Mouse (Mus musculus) forebrain, embryonic 16.5 days (tissue): ENCODE data around the gene Kat7. TPM values are rescaled to one million over a fixed set of nuclear protein-coding genes. Genes with fewer than 3 reads are reported as not detected.
A peak's percentile ranks its signal among the peaks of the same experiment; 100 is the strongest.

Experiments
- ATAC-seq: fragments of 200-750 bp; cut with Nextera tagmentation; 2 replicates; pipeline ENCODE4 v1.8.0; 2017; ENCODE audit warnings: mild to moderate bottlenecking, moderate library complexity
- H3K27ac ChIP-seq: fragments of 300-500 bp; sonication (generic); 2 replicates; pipeline ENCODE4 v1.5.1; 2014; ENCODE audit warnings: low read length, control low read depth
- H3K27me3 ChIP-seq: fragments of 300-500 bp; sonication (generic); replicated peaks from 2 replicates; pipeline ENCODE4 v1.6.1; 2014; ENCODE audit warnings: low read length; ENCODE audit not compliant: control insufficient read depth, insufficient read depth
- H3K36me3 ChIP-seq: fragments of 300-500 bp; sonication (generic); 2 replicates; pipeline ENCODE4 v1.6.1; 2014; ENCODE audit not compliant: control insufficient read depth, insufficient read depth
- H3K4me1 ChIP-seq: fragments of 300-500 bp; sonication (generic); replicated peaks from 2 replicates; pipeline ENCODE4 v1.6.1; 2014; ENCODE audit warnings: low read length; ENCODE audit not compliant: control insufficient read depth, insufficient read depth
- H3K4me2 ChIP-seq: fragments of 300-500 bp; sonication (generic); 2 replicates; pipeline ENCODE4 v1.6.1; 2014; ENCODE audit warnings: mild to moderate bottlenecking, low read length, control low read depth
- H3K4me3 ChIP-seq: fragments of 300-500 bp; sonication (generic); replicated peaks from 2 replicates; pipeline ENCODE4 v1.5.1; 2014; ENCODE audit warnings: mild to moderate bottlenecking, low read length, control low read depth
- H3K9ac ChIP-seq: fragments of 300-500 bp; sonication (generic); replicated peaks from 2 replicates; pipeline ENCODE4 v1.6.1; 2014; ENCODE audit warnings: low read depth, low read length, control low read depth
- H3K9me3 ChIP-seq: fragments of 300-500 bp; sonication (generic); 2 replicates; pipeline ENCODE4 v1.6.1; 2016; ENCODE audit warnings: low read length; ENCODE audit not compliant: control insufficient read depth
- WGBS: fragments of 180-500 bp; shearing (Covaris S2); extraction: QIAGEN DNeasy Blood & Tissue Kit; methylation state at CpG from one replicate; pipeline ENCODE4 v1.1.7; 2014; 5-methylcytosine and 5-hydroxymethylcytosine counted together
- polyA plus RNA-seq: library from polyadenylated mRNA; unstranded; fragments of >200 nt; fragmentation: Nextera tagmentation; extraction: Ambion mirVana; gene quantifications from 2 replicates; pipeline ENCODE4 v1.2.1, GENCODE M21; 2015

Kat7 gene
- polyA plus RNA-seq, 1 experiment from 2014 or later: 73.6 TPM

- H3K27me3 ChIP-seq: no peaks in the 10 kb centered on the region
- WGBS: 95% methylated on average over 3 of the region's 3 CpGs
- no peak overlapping the region for H3K4me2 ChIP-seq
- H3K27ac ChIP-seq: no peak overlapping the region
- no peak for ATAC-seq
- H3K9me3 ChIP-seq: no peaks in the 10 kb centered on the region
- no peaks in the 10 kb centered on the region for H3K36me3 ChIP-seq
- H3K4me3 ChIP-seq: no peak overlapping the region
- no peaks in the 10 kb centered on the region; the same call in 1 of the 2 replicates for H3K4me1 ChIP-seq
- H3K9ac ChIP-seq: no peak overlapping the region
Measured at GRCm38 (mm10) chr11:95350960-95351359, 40.9 kb upstream of the Kat7 start.

- 70% methylated on average over 6 of the region's 6 CpGs for WGBS
Measured at GRCm38 (mm10) chr11:95350289-95350688, 40.2 kb upstream of the Kat7 start.

GRCm38 (mm10) chr11:95344181-95344580 is 34.1 kb upstream of the Kat7 start:
- no peak for ATAC-seq
- Histone ChIP-seq H3K4me1 (peaks cover 3% of the 10 kb centered on the region), H3K36me3 (no peaks in the 10 kb centered on the region), H3K27me3 (no peaks in the 10 kb centered on the region), H3K27ac (no peak overlapping the region), H3K4me3 (no peak overlapping the region), H3K4me2 (no peak overlapping the region), H3K9me3 (no peaks in the 10 kb centered on the region), H3K9ac (no peak overlapping the region)
- WGBS: 70% methylated on average over 2 of the region's 2 CpGs

More at GRCm38 (mm10) chr11:95350289-95350688, 40.2 kb upstream of the Kat7 start:
- no peak overlapping the region for H3K9ac ChIP-seq
- no peaks in the 10 kb centered on the region; the same call in 1 of the 2 replicates for H3K4me1 ChIP-seq
- no peaks in the 10 kb centered on the region for H3K9me3 ChIP-seq
- H3K27ac ChIP-seq: no peak overlapping the region
- no peak overlapping the region for H3K4me3 ChIP-seq
- H3K4me2 ChIP-seq: no peak overlapping the region
- ATAC-seq: no peak
- no peaks in the 10 kb centered on the region for H3K36me3 ChIP-seq
- no peaks in the 10 kb centered on the region for H3K27me3 ChIP-seq

- H3K9ac ChIP-seq: no peak overlapping the region
- no peak overlapping the region for H3K27ac ChIP-seq
- H3K9me3 ChIP-seq: no peaks in the 10 kb centered on the region
- no peak overlapping the region for H3K4me3 ChIP-seq
- no peaks in the 10 kb centered on the region; the same call in 1 of the 2 replicates for H3K27me3 ChIP-seq
- WGBS: 74% methylated on average over 4 of the region's 4 CpGs
- H3K4me1 ChIP-seq: peaks cover 5% of the 10 kb centered on the region
- H3K4me2 ChIP-seq: no peak overlapping the region
- H3K36me3 ChIP-seq: no peaks in the 10 kb centered on the region
- ATAC-seq: no peak
Measured at GRCm38 (mm10) chr11:95343180-95343579, 33.1 kb upstream of the Kat7 start.

DNA sequence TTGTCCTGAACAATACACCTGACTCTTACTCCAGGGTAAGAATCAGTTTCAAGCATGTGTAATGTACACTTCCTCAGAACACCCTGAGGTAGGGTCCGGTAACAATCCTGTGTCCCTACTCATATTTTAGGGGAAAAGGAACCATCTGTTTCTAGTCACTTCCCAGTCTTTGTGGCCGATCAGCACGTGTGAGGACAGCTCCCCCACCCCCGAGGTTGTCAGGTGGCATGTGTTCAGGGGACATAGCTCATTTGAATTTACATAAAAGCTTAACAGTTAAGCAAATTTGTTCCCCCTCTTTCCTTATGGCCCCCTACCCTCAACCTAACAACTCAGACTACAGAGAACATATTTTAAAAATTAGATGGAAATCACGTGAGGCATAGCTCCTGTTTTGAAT is 30.6 kb upstream of the Kat7 start:
- no peaks in the 10 kb centered on the region; the same call in 1 of the 2 replicates for H3K27me3 ChIP-seq
- peaks cover 10% of the 10 kb centered on the region for H3K4me1 ChIP-seq
- no peaks in the 10 kb centered on the region for H3K9me3 ChIP-seq
- no peak overlapping the region for H3K27ac ChIP-seq
- H3K4me3 ChIP-seq: no peak overlapping the region
- H3K4me2 ChIP-seq: no peak overlapping the region
- H3K36me3 ChIP-seq: no peaks in the 10 kb centered on the region
- 36% methylated on average over 5 of the region's 5 CpGs for WGBS
- ATAC-seq: no peak
- H3K9ac ChIP-seq: no peak overlapping the region

DNA sequence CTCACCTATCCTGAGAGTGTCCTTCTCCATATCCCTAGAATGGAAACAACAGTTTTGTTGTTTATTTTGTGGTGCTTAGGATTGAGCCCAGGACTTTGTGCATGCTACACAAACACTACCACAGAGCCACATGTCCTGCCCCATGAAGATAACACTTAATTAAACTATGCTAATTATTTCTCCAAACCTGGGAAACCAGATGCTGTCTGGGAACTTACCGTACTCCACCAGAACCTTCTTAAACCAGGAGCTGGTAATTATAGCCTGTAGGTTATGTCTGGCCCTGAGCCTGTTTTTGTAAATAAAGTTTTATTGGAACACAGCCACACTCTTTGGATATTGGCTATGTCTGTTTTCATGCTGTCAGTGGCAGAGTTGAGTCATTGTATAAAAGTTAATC is 30.2 kb upstream of the Kat7 start:
- no peaks in the 10 kb centered on the region for H3K9me3 ChIP-seq
- no peak overlapping the region for H3K4me2 ChIP-seq
- H3K27ac ChIP-seq: no peak overlapping the region
- H3K36me3 ChIP-seq: no peaks in the 10 kb centered on the region
- H3K4me3 ChIP-seq: no peak overlapping the region
- ATAC-seq: no peak
- WGBS: 44% methylated on average over 1 of the region's 1 CpGs
- peaks cover 10% of the 10 kb centered on the region for H3K4me1 ChIP-seq
- H3K9ac ChIP-seq: no peak overlapping the region
- no peaks in the 10 kb centered on the region; the same call in 1 of the 2 replicates for H3K27me3 ChIP-seq

DNA sequence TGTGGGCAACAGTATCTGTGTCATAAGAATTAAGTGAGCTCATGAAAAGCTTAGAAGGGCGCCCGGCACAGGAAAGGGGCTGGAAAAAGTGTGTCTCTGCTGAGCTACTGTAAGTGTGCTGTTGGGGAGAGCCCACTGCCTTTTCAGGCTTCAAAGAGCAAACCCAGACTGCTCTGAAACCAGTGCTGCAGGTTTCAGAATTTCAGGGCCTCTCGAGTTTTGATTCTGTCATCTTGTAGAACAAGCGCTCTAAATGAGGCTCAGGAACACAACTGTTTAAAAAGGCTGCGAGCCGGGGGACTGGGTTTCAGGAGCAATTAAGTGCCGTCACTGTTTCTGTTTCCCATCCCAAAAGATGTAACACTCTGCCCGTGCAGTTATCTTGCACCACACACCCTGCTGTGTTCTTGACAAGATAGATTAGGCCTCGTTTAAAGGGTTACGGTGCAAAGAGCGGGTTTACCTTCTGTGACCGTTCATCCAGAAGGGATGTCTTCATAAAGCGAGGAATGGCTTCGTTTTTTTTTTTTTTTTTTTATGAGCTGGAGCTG is 29.5 kb upstream of the Kat7 start:
- Histone ChIP-seq H3K4me2 (0 out of 2 replicates have a peak overlapping the region, but pooled peaks have one; percentile 14), H3K9me3 (no peaks in the 10 kb centered on the region), H3K4me1 (peaks cover 10% of the 10 kb centered on the region), H3K27ac (no peak overlapping the region), H3K4me3 (no peak overlapping the region), H3K27me3 (no peaks in the 10 kb centered on the region; the same call in 1 of the 2 replicates), H3K36me3 (no peaks in the 10 kb centered on the region), H3K9ac (no peak overlapping the region)
- no peak for ATAC-seq
- WGBS: 11% methylated on average over 14 of the region's 14 CpGs

GRCm38 (mm10) chr11:95337846-95338342 is 27.8 kb upstream of the Kat7 start:
- Histone ChIP-seq H3K4me3 (peak overlapping the region; percentile 82), H3K27me3 (no peaks in the 10 kb centered on the region; the same call in 1 of the 2 replicates), H3K27ac (no peak overlapping the region), H3K9ac (no peak overlapping the region), H3K9me3 (no peaks in the 10 kb centered on the region), H3K4me1 (peaks cover 10% of the 10 kb centered on the region), H3K4me2 (peak overlapping the region; percentile 81), H3K36me3 (no peaks in the 10 kb centered on the region)
- 32% methylated on average over 9 of the region's 9 CpGs for WGBS
- ATAC-seq: no peak

GRCm38 (mm10) chr11:95337129-95337813 is 27.2 kb upstream of the Kat7 start:
- H3K9me3 ChIP-seq: no peaks in the 10 kb centered on the region
- H3K27ac ChIP-seq: no peak overlapping the region
- H3K36me3 ChIP-seq: no peaks in the 10 kb centered on the region
- ATAC-seq: peak; percentile 67
- no peaks in the 10 kb centered on the region; the same call in 1 of the 2 replicates for H3K27me3 ChIP-seq
- H3K4me3 ChIP-seq: peak overlapping the region; percentile 82
- H3K4me1 ChIP-seq: peaks cover 10% of the 10 kb centered on the region
- WGBS: under 1% methylated on average over 49 of the region's 50 CpGs
- peak overlapping the region; percentile 81 for H3K4me2 ChIP-seq
- H3K9ac ChIP-seq: peak overlapping the region; percentile 72
